Mouse (Mus musculus) c-Kit-positive CD71-negative TER-119-negative erythroid progenitor cells, embryonic 14.5 days (primary cell): ENCODE data around the gene Cd27.
"Not testable (repeated sequence)": the region's sequence is repeated elsewhere in the genome, so short reads cannot be mapped to it uniquely, and the experiment has no call there.

Experiments used
- DNase-seq: peaks from one replicate; pipeline ENCODE4 v3.0.0-alpha.2; 2013; ENCODE audit warnings: low read depth

The Cd27 gene

GRCm38 (mm10) chr6:125236782-125237181 is at the start of gene Cd27:
Gene Cd27, minus strand, starts transcription at chr6:125237010.
- no peak for DNase-seq

- no peak for DNase-seq
These were observed 49.1 kb upstream of the Cd27 start, which contains the start of gene Tuba3a for GRCm38 (mm10) chr6:125285890-125286289. Gene Tuba3a, minus strand, starts transcription at chr6:125286042.

- DNase-seq: no peak
These were observed 47.9 kb upstream of the Cd27 start for GRCm38 (mm10) chr6:125284751-125285150.

- DNase-seq: no peak
These were observed 47.4 kb upstream of the Cd27 start for GRCm38 (mm10) chr6:125284250-125284649.

- DNase-seq: not testable (repeated sequence)
These were observed 45.9 kb upstream of the Cd27 start for GRCm38 (mm10) chr6:125282721-125283120.

- no peak for DNase-seq
These were observed 42.9 kb upstream of the Cd27 start for GRCm38 (mm10) chr6:125279729-125280128.

- peak; percentile 26 for DNase-seq
These were observed 38.2 kb upstream of the Cd27 start for GRCm38 (mm10) chr6:125274841-125275563.

GRCm38 (mm10) chr6:125272228-125272785 is 35.5 kb upstream of the Cd27 start:
- no peak for DNase-seq

GRCm38 (mm10) chr6:125271455-125272227 is 34.8 kb upstream of the Cd27 start:
- DNase-seq: peak; percentile 89

GRCm38 (mm10) chr6:125268799-125269198 is 32.0 kb upstream of the Cd27 start:
- DNase-seq: no peak

GRCm38 (mm10) chr6:125267469-125267868 is 30.7 kb upstream of the Cd27 start:
- DNase-seq: no peak

- DNase-seq: not testable (repeated sequence)
These were observed 29.8 kb upstream of the Cd27 start for GRCm38 (mm10) chr6:125266600-125266999.

GRCm38 (mm10) chr6:125266091-125266490 is 29.3 kb upstream of the Cd27 start:
- DNase-seq: no peak

GRCm38 (mm10) chr6:125265239-125265638 is 28.4 kb upstream of the Cd27 start:
- DNase-seq: no peak

GRCm38 (mm10) chr6:125264219-125264618 is 27.4 kb upstream of the Cd27 start:
- DNase-seq: no peak

- no peak for DNase-seq
These were observed 23.3 kb upstream of the Cd27 start for GRCm38 (mm10) chr6:125260006-125260555.

- DNase-seq: no peak
These were observed 19.6 kb upstream of the Cd27 start for GRCm38 (mm10) chr6:125256222-125256966.

- DNase-seq: no peak
These were observed 18.8 kb upstream of the Cd27 start for GRCm38 (mm10) chr6:125255516-125256044.

- DNase-seq: no peak
These were observed 17.3 kb upstream of the Cd27 start for GRCm38 (mm10) chr6:125253863-125254715.

- no peak for DNase-seq
These were observed 15.9 kb upstream of the Cd27 start for GRCm38 (mm10) chr6:125252711-125253110.

- DNase-seq: no peak
These were observed 15.5 kb upstream of the Cd27 start for GRCm38 (mm10) chr6:125252285-125252684.
